Mouse (Mus musculus): ENCODE results near the gene Zfp46. TPM values are rescaled to one million over a fixed set of nuclear protein-coding genes. Genes with fewer than 3 reads are reported as not detected.

The Zfp46 gene
- polyA plus RNA-seq, 1 experiment from 2014 or later = 35.2 TPM

DNA sequence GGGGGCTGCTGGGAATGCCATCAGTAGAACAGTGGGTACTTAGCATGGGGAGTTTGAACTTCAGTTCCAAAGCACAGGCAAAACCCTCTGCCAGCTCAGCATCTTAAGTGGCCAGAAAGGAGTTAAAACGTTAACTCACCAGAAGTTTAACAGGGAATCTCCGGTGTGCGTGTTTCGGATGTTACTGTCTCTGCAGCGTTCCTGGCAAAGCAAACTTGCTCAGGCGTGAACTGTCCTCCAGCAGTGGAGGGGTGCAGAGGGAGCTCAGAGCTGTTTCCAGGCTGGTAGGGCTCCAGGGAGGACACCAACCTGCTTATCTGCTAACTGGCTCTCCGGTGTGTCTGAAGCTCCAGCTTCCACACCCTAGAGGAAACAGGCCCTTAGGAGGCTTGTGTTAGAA lies 11.5 kb downstream of the Zfp46 start:
- H3K36me3 ChIP-seq (ENCODE audit: control insufficient read depth, insufficient read depth, low read length) = peaks cover 28% of the 10 kb centered on the region
- H3K4me1 ChIP-seq (ENCODE audit: control insufficient read depth, insufficient read depth, low read depth, low read length) = peaks cover under 1% of the 10 kb centered on the region
- no peak overlapping the region for H3K4me2 ChIP-seq (ENCODE audit: low read length)
- H3K27me3 ChIP-seq (replicated peaks; ENCODE audit: control insufficient read depth, insufficient read depth, low read length) = no peaks in the 10 kb centered on the region
- H3K27ac ChIP-seq (ENCODE audit: low read depth, low read length) = no peak overlapping the region
- no peak overlapping the region for H3K9ac ChIP-seq (ENCODE audit: low read depth, low read length)
- 63% methylated on average over 7 of the region's 7 CpGs for WGBS
- H3K4me3 ChIP-seq (ENCODE audit: low read length) = no peak overlapping the region
- no peak for ATAC-seq
- H3K9me3 ChIP-seq (ENCODE audit: control insufficient read depth, low read length) = no peaks in the 10 kb centered on the region

DNA sequence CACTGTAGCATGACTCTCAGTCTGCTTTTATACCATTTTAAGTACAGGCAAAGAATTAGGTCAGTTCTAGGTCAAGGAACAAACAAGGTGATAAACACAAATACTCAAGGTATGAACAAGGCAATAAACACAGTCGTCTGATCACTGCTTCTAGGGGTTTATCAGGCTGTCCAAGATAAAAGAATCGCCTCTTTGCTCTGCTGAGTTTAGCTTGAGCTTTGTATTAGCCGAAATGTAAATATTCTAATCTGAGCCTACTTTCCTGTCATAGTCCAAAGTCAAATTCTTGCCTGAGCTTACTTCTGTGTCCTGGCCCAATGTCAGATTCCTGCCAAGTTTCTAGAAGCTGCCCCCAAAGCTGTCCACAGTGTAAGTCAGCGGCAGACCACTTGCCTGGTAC lies 18.0 kb downstream of the Zfp46 start:
- Histone ChIP-seq H3K9ac (ENCODE audit: low read depth, low read length) (no peak overlapping the region), H3K27me3 (replicated peaks; ENCODE audit: control insufficient read depth, insufficient read depth, low read length) (no peaks in the 10 kb centered on the region), H3K4me3 (ENCODE audit: low read length) (no peak overlapping the region), H3K4me2 (ENCODE audit: low read length) (no peak overlapping the region), H3K9me3 (ENCODE audit: control insufficient read depth, low read length) (no peaks in the 10 kb centered on the region), H3K36me3 (ENCODE audit: control insufficient read depth, insufficient read depth, low read length) (no peaks in the 10 kb centered on the region), H3K27ac (ENCODE audit: low read depth, low read length) (no peak overlapping the region), H3K4me1 (ENCODE audit: control insufficient read depth, insufficient read depth, low read depth, low read length) (no peaks in the 10 kb centered on the region)
- 84% methylated on average over 4 of the region's 4 CpGs for WGBS
- ATAC-seq = no peak

DNA sequence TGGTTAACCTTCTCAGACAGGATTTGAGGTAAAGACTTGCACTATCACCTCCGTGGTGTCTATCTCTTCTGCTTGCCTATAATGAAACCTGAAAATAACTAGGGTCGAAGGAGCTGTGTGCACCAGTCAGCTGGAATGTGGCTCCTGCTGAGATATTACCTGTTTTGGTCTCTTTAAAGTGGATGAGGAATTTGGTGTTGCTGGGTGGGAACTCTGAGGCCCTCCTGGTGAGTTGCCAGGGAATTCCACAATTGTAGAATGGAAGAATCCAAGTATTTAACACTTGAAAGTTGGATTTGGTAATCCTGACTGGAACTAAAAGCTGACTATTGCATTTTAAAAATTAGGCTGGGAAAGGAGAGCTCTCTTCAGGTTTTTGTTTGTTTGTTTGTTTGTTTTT lies 19.7 kb downstream of the Zfp46 start:
- no peak overlapping the region for H3K4me2 ChIP-seq (ENCODE audit: low read length)
- ATAC-seq = no peak
- no peaks in the 10 kb centered on the region for H3K4me1 ChIP-seq (ENCODE audit: control insufficient read depth, insufficient read depth, low read depth, low read length)
- H3K9me3 ChIP-seq (ENCODE audit: control insufficient read depth, low read length) = no peaks in the 10 kb centered on the region
- no peaks in the 10 kb centered on the region for H3K36me3 ChIP-seq (ENCODE audit: control insufficient read depth, insufficient read depth, low read length)
- no peak overlapping the region for H3K9ac ChIP-seq (ENCODE audit: low read depth, low read length)
- H3K4me3 ChIP-seq (ENCODE audit: low read length) = no peak overlapping the region
- H3K27ac ChIP-seq (ENCODE audit: low read depth, low read length) = no peak overlapping the region
- no peaks in the 10 kb centered on the region for H3K27me3 ChIP-seq (replicated peaks; ENCODE audit: control insufficient read depth, insufficient read depth, low read length)
- 45% methylated on average over 2 of the region's 2 CpGs for WGBS

DNA sequence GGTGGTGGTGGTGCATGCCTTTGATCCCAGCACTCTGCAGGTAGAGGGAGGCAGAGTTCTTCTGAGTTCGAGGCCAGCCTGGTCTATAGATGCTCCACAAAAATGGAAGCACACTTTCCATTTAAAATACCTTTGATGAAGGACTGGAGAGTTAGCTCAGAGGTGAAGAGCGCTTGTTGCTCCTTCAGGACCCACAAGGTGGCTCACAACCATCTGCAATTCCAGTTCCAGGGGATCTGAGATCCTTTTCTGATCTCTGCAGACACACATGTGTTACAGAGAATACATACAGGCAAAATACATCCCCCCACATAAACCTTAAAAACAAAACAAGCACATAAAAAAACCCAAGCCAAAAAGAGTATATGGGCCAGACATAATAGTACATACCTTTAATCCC lies 23.9 kb downstream of the Zfp46 start:
- H3K9ac ChIP-seq (ENCODE audit: low read depth, low read length) = no peak overlapping the region
- WGBS = 71% methylated on average over 2 of the region's 2 CpGs
- no peaks in the 10 kb centered on the region for H3K27me3 ChIP-seq (replicated peaks; ENCODE audit: control insufficient read depth, insufficient read depth, low read length)
- no peak overlapping the region for H3K27ac ChIP-seq (ENCODE audit: low read depth, low read length)
- H3K4me2 ChIP-seq (ENCODE audit: low read length) = no peak overlapping the region
- H3K4me1 ChIP-seq (ENCODE audit: control insufficient read depth, insufficient read depth, low read depth, low read length) = peaks cover 14% of the 10 kb centered on the region
- H3K4me3 ChIP-seq (ENCODE audit: low read length) = no peak overlapping the region
- ATAC-seq = no peak
- H3K9me3 ChIP-seq (ENCODE audit: control insufficient read depth, low read length) = no peaks in the 10 kb centered on the region
- H3K36me3 ChIP-seq (ENCODE audit: control insufficient read depth, insufficient read depth, low read length) = no peaks in the 10 kb centered on the region

DNA sequence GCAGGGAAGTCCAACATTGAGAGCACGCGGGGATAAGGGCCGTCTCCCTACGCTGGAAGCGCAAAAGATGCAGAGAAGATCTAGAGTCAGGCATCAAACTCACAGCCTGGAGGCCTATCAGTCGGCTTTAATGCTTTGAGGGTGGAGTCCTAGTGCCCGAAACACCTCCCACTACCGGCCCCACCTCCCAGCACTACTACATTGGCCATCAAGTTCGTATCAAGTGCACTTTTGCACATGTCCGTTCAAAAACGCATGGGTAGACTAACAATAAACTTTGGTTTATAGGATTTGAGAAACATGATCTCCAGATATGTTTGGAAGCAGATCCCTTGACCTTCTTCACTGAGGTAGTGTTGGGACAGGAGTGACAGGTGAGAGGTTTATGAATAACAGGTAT lies 25.3 kb downstream of the Zfp46 start:
- H3K36me3 ChIP-seq (ENCODE audit: control insufficient read depth, insufficient read depth, low read length) = no peaks in the 10 kb centered on the region
- peak overlapping the region; percentile 97 for H3K27ac ChIP-seq (ENCODE audit: low read depth, low read length)
- no peaks in the 10 kb centered on the region for H3K27me3 ChIP-seq (replicated peaks; ENCODE audit: control insufficient read depth, insufficient read depth, low read length)
- no peak for ATAC-seq
- H3K9ac ChIP-seq (ENCODE audit: low read depth, low read length) = peak overlapping the region; percentile 81
- peak overlapping the region; percentile 65 for H3K4me2 ChIP-seq (ENCODE audit: low read length)
- H3K9me3 ChIP-seq (ENCODE audit: control insufficient read depth, low read length) = no peaks in the 10 kb centered on the region
- H3K4me3 ChIP-seq (ENCODE audit: low read length) = peak overlapping the region; percentile 100
- H3K4me1 ChIP-seq (ENCODE audit: control insufficient read depth, insufficient read depth, low read depth, low read length) = peaks cover 24% of the 10 kb centered on the region
- WGBS = 7% methylated on average over 11 of the region's 11 CpGs

DNA sequence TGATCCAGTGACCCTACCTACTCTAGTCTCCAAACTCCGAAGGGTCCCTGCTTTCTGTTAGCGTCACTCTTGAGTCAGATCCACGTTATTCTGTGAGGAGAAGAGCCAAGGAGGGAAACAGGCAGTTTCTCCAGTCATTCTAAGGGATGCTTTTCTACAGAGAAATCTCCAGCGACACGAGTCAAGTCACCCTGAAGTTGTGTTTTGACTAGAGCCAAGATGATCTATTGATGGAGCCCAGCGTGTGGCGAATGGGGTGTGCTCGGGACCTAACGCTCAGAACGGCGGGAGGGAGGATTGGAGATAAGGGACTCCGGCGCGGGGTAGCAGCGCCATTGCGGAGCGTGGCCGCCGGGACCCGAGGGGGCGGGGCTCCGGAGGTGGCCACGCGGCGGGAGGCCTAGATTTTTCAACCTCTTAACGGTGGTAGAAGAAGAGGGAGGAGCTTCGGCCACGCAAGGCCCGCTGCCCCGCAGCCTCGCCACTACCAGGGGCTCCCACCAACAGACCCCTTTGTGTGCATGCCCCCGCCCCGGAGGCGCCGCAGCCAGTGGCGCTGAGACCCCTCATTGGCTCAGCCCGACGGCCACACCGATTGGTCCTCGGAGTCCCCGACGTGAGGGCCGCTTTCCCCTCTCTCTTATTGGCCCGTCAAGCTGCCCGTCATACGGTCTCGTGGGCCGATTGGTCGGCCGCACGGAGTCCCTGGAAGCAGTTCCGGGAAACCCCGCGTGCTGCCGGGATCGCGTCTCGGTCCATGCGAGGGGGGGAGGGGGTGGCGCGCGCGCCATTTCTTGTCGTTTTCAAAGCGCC lies 26.0 kb downstream of the Zfp46 start, which contains the start of gene Hnrnpr:
Hnrnpr (plus strand) TSS at position 714 of the 813 bp plus-strand sequence.
- Histone ChIP-seq H3K4me3 (ENCODE audit: low read length) (peak within 1 kb of the TSS; percentile 100), H3K27ac (ENCODE audit: low read depth, low read length) (peak within 1 kb of the TSS; percentile 97), H3K9ac (ENCODE audit: low read depth, low read length) (peak within 1 kb of the TSS; percentile 94), H3K27me3 (replicated peaks; ENCODE audit: control insufficient read depth, insufficient read depth, low read length) (no peaks in the 10 kb centered on the region), H3K9me3 (ENCODE audit: control insufficient read depth, low read length) (no peaks in the 10 kb centered on the region), H3K4me1 (ENCODE audit: control insufficient read depth, insufficient read depth, low read depth, low read length) (peaks cover 24% of the 10 kb centered on the region), H3K36me3 (ENCODE audit: control insufficient read depth, insufficient read depth, low read length) (no peaks in the 10 kb centered on the region), H3K4me2 (ENCODE audit: low read length) (peak within 1 kb of the TSS; percentile 84)
- WGBS = under 1% methylated on average over 49 of the region's 65 CpGs
- ATAC-seq = peak; percentile 100

GRCm38 (mm10) chr4:136311042-136311999 lies 26.8 kb downstream of the Zfp46 start:
- no peak for ATAC-seq
- no peaks in the 10 kb centered on the region for H3K27me3 ChIP-seq (replicated peaks; ENCODE audit: control insufficient read depth, insufficient read depth, low read length)
- under 1% methylated on average over 61 of the region's 81 CpGs for WGBS

DNA sequence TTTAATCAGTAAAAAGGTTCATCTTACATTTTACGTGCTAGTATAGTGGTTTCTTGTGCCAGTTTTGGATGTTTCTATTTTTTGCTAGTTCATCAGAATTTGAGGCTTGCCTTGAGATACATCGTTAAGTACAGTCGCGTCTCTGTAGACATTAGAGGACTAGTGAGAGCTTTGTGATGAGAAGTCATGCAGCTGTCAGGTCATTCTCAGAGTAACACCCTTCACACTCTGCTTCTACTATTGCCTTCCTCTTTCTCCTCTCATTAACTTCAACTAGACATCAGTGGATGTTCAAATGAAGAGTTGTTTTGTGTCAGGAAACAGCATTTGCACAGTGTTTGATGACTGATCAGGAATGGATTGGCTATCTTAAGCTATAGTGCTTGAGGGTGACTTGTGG lies 28.1 kb downstream of the Zfp46 start:
- Histone ChIP-seq H3K9ac (ENCODE audit: low read depth, low read length) (no peak overlapping the region), H3K27ac (ENCODE audit: low read depth, low read length) (no peak overlapping the region), H3K27me3 (replicated peaks; ENCODE audit: control insufficient read depth, insufficient read depth, low read length) (no peaks in the 10 kb centered on the region), H3K4me1 (ENCODE audit: control insufficient read depth, insufficient read depth, low read depth, low read length) (peaks cover 24% of the 10 kb centered on the region), H3K4me3 (ENCODE audit: low read length) (peak overlapping the region; percentile 100), H3K36me3 (ENCODE audit: control insufficient read depth, insufficient read depth, low read length) (no peaks in the 10 kb centered on the region; the same call in 1 of the 2 replicates), H3K4me2 (ENCODE audit: low read length) (peak overlapping the region; percentile 84), H3K9me3 (ENCODE audit: control insufficient read depth, low read length) (no peaks in the 10 kb centered on the region)
- no peak for ATAC-seq
- 19% methylated on average over 4 of the region's 4 CpGs for WGBS

More at GRCm38 (mm10) chr4:136311042-136311999, 26.8 kb downstream of the Zfp46 start:
- Histone ChIP-seq H3K4me1 (ENCODE audit: control insufficient read depth, insufficient read depth, low read depth, low read length) (peaks cover 24% of the 10 kb centered on the region), H3K9me3 (ENCODE audit: control insufficient read depth, low read length) (no peaks in the 10 kb centered on the region), H3K36me3 (ENCODE audit: control insufficient read depth, insufficient read depth, low read length) (no peaks in the 10 kb centered on the region), H3K4me2 (ENCODE audit: low read length) (peak overlapping the region; percentile 84), H3K9ac (ENCODE audit: low read depth, low read length) (peak overlapping the region; percentile 94), H3K27ac (ENCODE audit: low read depth, low read length) (peak overlapping the region; percentile 97), H3K4me3 (ENCODE audit: low read length) (peak overlapping the region; percentile 100)

DNA sequence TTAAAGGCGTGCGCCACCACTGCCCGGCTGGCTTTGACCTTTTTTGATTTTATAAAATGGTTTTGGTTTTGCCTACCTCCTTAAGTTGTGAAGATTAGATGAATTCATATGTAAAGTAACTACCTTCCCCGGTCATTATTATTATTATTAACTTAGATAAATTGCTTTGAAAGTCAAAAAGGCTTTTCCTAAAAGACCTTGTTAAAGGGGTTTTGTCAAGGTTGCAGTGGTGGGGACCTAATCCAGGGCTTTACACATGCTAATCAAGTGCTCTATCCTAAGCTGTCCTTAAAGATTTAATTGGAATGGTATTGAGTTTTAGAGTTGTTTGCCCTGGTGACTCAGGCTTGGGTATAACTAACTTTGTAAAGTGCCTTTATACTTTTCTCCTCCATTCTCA lies 33.2 kb downstream of the Zfp46 start:
- Histone ChIP-seq H3K27ac (ENCODE audit: low read depth, low read length) (no peak overlapping the region), H3K9ac (ENCODE audit: low read depth, low read length) (no peak overlapping the region), H3K4me2 (ENCODE audit: low read length) (no peak overlapping the region), H3K27me3 (replicated peaks; ENCODE audit: control insufficient read depth, insufficient read depth, low read length) (no peaks in the 10 kb centered on the region), H3K9me3 (ENCODE audit: control insufficient read depth, low read length) (no peaks in the 10 kb centered on the region), H3K36me3 (ENCODE audit: control insufficient read depth, insufficient read depth, low read length) (peaks cover 13% of the 10 kb centered on the region), H3K4me3 (ENCODE audit: low read length) (no peak overlapping the region), H3K4me1 (ENCODE audit: control insufficient read depth, insufficient read depth, low read depth, low read length) (peaks cover 16% of the 10 kb centered on the region)
- no peak for ATAC-seq
- WGBS = 80% methylated on average over 4 of the region's 4 CpGs

All from hindbrain, embryonic 16.5 days (tissue).